ENCODE assay signal across 14 mouse cellular contexts in genomic region chr10:116962803-116963202, GRCm38 (mm10). TPM values are rescaled to one million over a fixed set of nuclear protein-coding genes. Genes with fewer than 3 reads are reported as not detected.
DNase-seq lines count a peak whose midpoint lies in the region; ATAC-seq and TF ChIP-seq lines count a peak whose summit lies in the region.
"Had no signal": no experiment of that assay in that cellular context is flagged by ENCODE, and none has a peak within 500 bp of the region (broad histone marks: within the 10 kb centered on the region; RNA-seq: fewer than 3 reads in every experiment).

No protein-coding gene starts in this region.

- no peak for DNase-seq in kidney, postnatal 0 days (ENCODE audit: low spot score)
- DNase-seq in kidney, adult 8-10 months = no peak
- DNase-seq in thymus, adult 2 months = peak; percentile 25
- no peak for DNase-seq in thymus, adult 18-20 months
- DNase-seq in lung, postnatal 36 days = peak; percentile 20
- DNase-seq in right cerebral cortex, postnatal 36 days (ENCODE audit: low spot score in 2 of 2) = no peak
- no peak for DNase-seq in cerebellum, adult 2 months
- DNase-seq: adrenal gland, postnatal 10 days; cerebellum, adult 8-10 months; forebrain, postnatal 0 days; heart, adult 18-20 months had no signal

- 58% methylated on average over 17 of the region's 17 CpGs for WGBS in kidney, postnatal 0 days
- 74% methylated on average over 17 of the region's 17 CpGs for WGBS in thymus, adult 2 months
- WGBS in cerebellum, adult 2 months = 61% methylated on average over 17 of the region's 17 CpGs

- no peak for ATAC-seq in kidney, postnatal 0 days (replicated peaks; ENCODE audit: low FRiP score, low read depth)
- ATAC-seq: forebrain, postnatal 0 days; midbrain, embryonic 16.5 days had no signal

- no peaks in the 10 kb centered on the region for H3K36me3 ChIP-seq in kidney, postnatal 0 days (ENCODE audit: insufficient read depth, low read length)
- H3K36me3 ChIP-seq in thymus, adult 2 months (ENCODE audit: control insufficient read depth, insufficient read depth, low read length) = no peaks in the 10 kb centered on the region
- H3K36me3 ChIP-seq: embryonic facial prominence, embryonic 13.5 days had no signal

- no peaks in the 10 kb centered on the region for H3K27me3 ChIP-seq in kidney, postnatal 0 days (ENCODE audit: insufficient read depth, low read length)
- H3K27me3 ChIP-seq in thymus, adult 2 months (ENCODE audit: control insufficient read depth, insufficient read depth, low read length) = no peaks in the 10 kb centered on the region
- H3K27me3 ChIP-seq in cerebellum, adult 2 months (ENCODE audit: control insufficient read depth, insufficient read depth, low read length) = no peaks in the 10 kb centered on the region
- H3K27me3 ChIP-seq: embryonic facial prominence, embryonic 13.5 days had no signal

- peak; percentile 26; the same call in 1 of the 2 replicates for TF ChIP-seq CTCF in kidney, postnatal 0 days (IDR thresholded peaks at IDR 0.05; ENCODE audit: low read depth)
- 0 out of 2 replicates have a peak, but pooled peaks have one; percentile 18 for TF ChIP-seq CTCF in thymus, adult 2 months (IDR thresholded peaks at IDR 0.05; ENCODE audit: borderline replicate concordance, control insufficient read depth, extremely low read depth, insufficient read depth, low read length, poor library complexity)
- TF ChIP-seq CTCF in cerebellum, adult 2 months (IDR thresholded peaks at IDR 0.05; ENCODE audit: borderline replicate concordance, insufficient read depth, low read depth, low read length) = no peak

- no peak overlapping the region for H3K9ac ChIP-seq in kidney, postnatal 0 days (ENCODE audit: low read depth, low read length)
- H3K9ac ChIP-seq: embryonic facial prominence, embryonic 13.5 days; forebrain, postnatal 0 days had no signal

- no peak overlapping the region for H3K4me3 ChIP-seq in kidney, postnatal 0 days (replicated peaks; ENCODE audit: low read depth, low read length)
- no peak overlapping the region for H3K4me3 ChIP-seq in thymus, adult 2 months (ENCODE audit: control insufficient read depth, insufficient read depth, low read length)
- no peak overlapping the region for H3K4me3 ChIP-seq in cerebellum, adult 2 months (replicated peaks; ENCODE audit: insufficient read depth, low read depth, low read length)
- H3K4me3 ChIP-seq: embryonic facial prominence, embryonic 13.5 days had no signal

- H3K4me1 ChIP-seq in kidney, postnatal 0 days (replicated peaks; ENCODE audit: insufficient read depth, low read length) = no peaks in the 10 kb centered on the region
- no peaks in the 10 kb centered on the region for H3K4me1 ChIP-seq in thymus, adult 2 months (replicated peaks; ENCODE audit: control insufficient read depth, insufficient read depth, low read length)
- H3K4me1 ChIP-seq in cerebellum, adult 2 months (ENCODE audit: control insufficient read depth, insufficient read depth, low read length) = no peaks in the 10 kb centered on the region

- H3K9me3 ChIP-seq in kidney, postnatal 0 days (replicated peaks; ENCODE audit: low read length) = no peaks in the 10 kb centered on the region
- H3K9me3 ChIP-seq: embryonic facial prominence, embryonic 13.5 days had no signal

- no peak overlapping the region for H3K4me2 ChIP-seq in kidney, postnatal 0 days (ENCODE audit: low read length)
- H3K4me2 ChIP-seq: embryonic facial prominence, embryonic 13.5 days had no signal

- no peak overlapping the region for H3K27ac ChIP-seq in kidney, postnatal 0 days
- H3K27ac ChIP-seq in thymus, adult 2 months (ENCODE audit: control insufficient read depth, insufficient read depth, low read length) = no peak overlapping the region
- no peak overlapping the region for H3K27ac ChIP-seq in cerebellum, adult 2 months (ENCODE audit: insufficient read depth, low read length)
- H3K27ac ChIP-seq: embryonic facial prominence, embryonic 13.5 days had no signal

- TF ChIP-seq POLR2A in thymus, adult 2 months (IDR thresholded peaks at IDR 0.05; ENCODE audit: control insufficient read depth, extremely low read depth, insufficient read depth, low read length, poor library complexity) = no peak
- TF ChIP-seq POLR2A in cerebellum, adult 2 months (IDR thresholded peaks at IDR 0.05; ENCODE audit: borderline replicate concordance, insufficient read depth, low read length) = no peak

RNA-seq across cellular contexts. Expression of gene Gm10271, which starts 9.6 kb away (rescaled TPM):
- polyA plus RNA-seq in kidney, postnatal 0 days (2015; fragmentation: Nextera tagmentation; extraction: Ambion mirVana) = not detected in 2 replicates
- not detected in 2 replicates for polyA plus RNA-seq in thymus, adult 2 months (2012; rRNA removed)
- not detected in 2 replicates for polyA plus RNA-seq in cerebellum, adult 2 months (2012; rRNA removed)
- polyA plus RNA-seq: embryonic facial prominence, embryonic 13.5 days; forebrain, postnatal 0 days; liver, embryonic 16.5 days; midbrain, embryonic 16.5 days had no signal

RNA-seq across cellular contexts. Expression of gene Rab3ip, which starts 12.2 kb away (rescaled TPM):
- polyA plus RNA-seq in kidney, postnatal 0 days (2015; fragmentation: Nextera tagmentation; extraction: Ambion mirVana) = 173 and 176 TPM in 2 replicates
- 138 and 151 TPM in 2 replicates for polyA plus RNA-seq in thymus, adult 2 months (2012; rRNA removed)
- polyA plus RNA-seq in cerebellum, adult 2 months (2012; rRNA removed) = 45.8 and 46.5 TPM in 2 replicates

RNA-seq across cellular contexts. Expression of gene Best3, which starts 23.3 kb away (rescaled TPM):
- 0.11 and 0.22 TPM in 2 replicates for polyA plus RNA-seq in kidney, postnatal 0 days (2015; fragmentation: Nextera tagmentation; extraction: Ambion mirVana)
- 0.11 TPM in 1 of 2 replicates, not detected in the other for polyA plus RNA-seq in thymus, adult 2 months (2012; rRNA removed)
- polyA plus RNA-seq in cerebellum, adult 2 months (2012; rRNA removed) = 0.16 and 0.21 TPM in 2 replicates

Comparison
In these comparisons a context has a peak if more than half of its experiments do, and no peak if none do; other contexts are left out.
1. DNase-seq: peak in thymus, adult 2 months (single experiment) and lung, postnatal 36 days (single experiment); none in kidney, postnatal 0 days (single experiment), kidney, adult 8-10 months (0 of 2), thymus, adult 18-20 months (0 of 2), right cerebral cortex, postnatal 36 days (0 of 2) and cerebellum, adult 2 months (0 of 2).